Mouse (Mus musculus): ENCODE measurements around the gene Dennd4b. TPM values are rescaled to one million over a fixed set of nuclear protein-coding genes. Genes with fewer than 3 reads are reported as not detected.
"Not testable (repeated sequence)": the region's sequence is repeated elsewhere in the genome, so short reads cannot be mapped to it uniquely, and the experiment has no call there.

The Dennd4b gene
- polyA plus RNA-seq, 1 experiment: 52.9 TPM

DNA sequence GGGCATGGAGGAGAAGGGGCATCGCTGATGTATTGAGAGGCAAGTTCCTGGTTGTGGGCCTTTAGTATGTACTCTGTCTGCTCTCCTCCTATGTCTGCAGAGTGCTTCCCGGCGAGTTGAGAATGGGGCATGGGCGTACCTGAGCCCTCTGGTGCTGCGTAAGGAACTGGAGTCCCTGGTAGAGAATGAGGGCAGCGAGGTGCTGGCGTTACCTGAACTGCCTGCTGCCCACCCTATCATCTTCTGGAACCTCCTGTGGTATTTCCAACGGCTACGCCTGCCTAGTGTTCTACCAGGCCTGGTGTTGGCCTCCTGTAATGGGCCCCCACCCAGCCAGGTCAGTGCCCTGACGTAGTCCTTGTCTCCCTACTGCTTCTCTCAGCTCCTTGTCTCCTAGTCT is 13.2 kb downstream of the Dennd4b start:
- no peak overlapping the region for H3K4me3 ChIP-seq (ENCODE audit: insufficient read depth, low read length)
- H3K27ac ChIP-seq (ENCODE audit: insufficient read depth, low read depth, low read length): no peak overlapping the region
- TF ChIP-seq CTCF (IDR thresholded peaks at IDR 0.05; ENCODE audit: low read depth, low read length): no peak
- no peak for TF ChIP-seq POLR2A (IDR thresholded peaks at IDR 0.05; ENCODE audit: borderline replicate concordance, low read depth, low read length)
- H3K4me1 ChIP-seq (ENCODE audit: control insufficient read depth, insufficient read depth, low read length): no peaks in the 10 kb centered on the region

DNA sequence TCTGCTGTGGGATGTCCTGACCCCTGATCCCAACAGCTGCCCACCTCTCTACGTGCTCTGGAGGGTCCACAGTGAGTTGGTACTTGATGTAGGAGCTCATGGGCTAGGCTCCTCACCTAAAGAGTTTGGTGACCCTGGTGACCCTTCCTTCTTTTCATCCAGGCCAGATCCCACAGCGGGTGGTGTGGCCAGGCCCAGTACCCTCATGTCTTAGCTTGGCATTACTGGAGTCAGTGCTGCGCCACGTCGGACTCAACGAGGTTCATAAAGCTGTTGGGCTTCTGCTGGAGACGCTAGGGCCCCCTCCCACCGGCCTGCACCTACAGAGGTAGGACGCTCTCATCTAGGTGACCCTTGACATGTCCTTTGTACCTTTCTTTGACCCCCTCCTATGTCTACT is 14.2 kb downstream of the Dennd4b start:
- TF ChIP-seq POLR2A (IDR thresholded peaks at IDR 0.05; ENCODE audit: borderline replicate concordance, low read depth, low read length) (no peak), CTCF (IDR thresholded peaks at IDR 0.05; ENCODE audit: low read depth, low read length) (no peak)
- Histone ChIP-seq H3K4me3 (ENCODE audit: insufficient read depth, low read length) (no peak overlapping the region), H3K27ac (ENCODE audit: insufficient read depth, low read depth, low read length) (no peak overlapping the region), H3K4me1 (ENCODE audit: control insufficient read depth, insufficient read depth, low read length) (no peaks in the 10 kb centered on the region)

- TF ChIP-seq POLR2A (IDR thresholded peaks at IDR 0.05; ENCODE audit: borderline replicate concordance, low read depth, low read length) (no peak), CTCF (IDR thresholded peaks at IDR 0.05; ENCODE audit: low read depth, low read length) (no peak)
- Histone ChIP-seq H3K4me3 (ENCODE audit: insufficient read depth, low read length) (no peak overlapping the region), H3K27ac (ENCODE audit: insufficient read depth, low read depth, low read length) (no peak overlapping the region), H3K4me1 (ENCODE audit: control insufficient read depth, insufficient read depth, low read length) (no peaks in the 10 kb centered on the region)
These were observed 14.8 kb downstream of the Dennd4b start for GRCm38 (mm10) chr3:90279743-90280142.

DNA sequence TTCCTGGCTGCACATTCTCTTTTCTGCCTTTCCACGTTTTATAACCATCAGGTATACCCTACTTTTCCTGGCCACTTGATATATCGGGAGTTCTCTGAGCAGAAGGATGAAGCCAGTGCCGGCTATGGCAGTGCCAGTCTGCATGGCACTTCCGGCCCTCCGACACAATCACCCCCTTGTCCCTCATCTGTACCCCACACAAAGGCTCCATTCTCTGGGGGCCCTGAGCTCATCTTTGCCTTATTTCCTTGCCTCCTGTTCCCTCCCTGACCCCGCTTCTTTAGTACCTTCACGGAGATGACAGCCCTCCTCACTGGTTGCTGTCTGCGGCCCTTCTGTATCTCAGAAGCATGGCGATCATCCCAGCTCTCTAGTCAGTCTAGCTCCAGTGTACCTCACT is 15.7 kb downstream of the Dennd4b start:
- TF ChIP-seq CTCF (IDR thresholded peaks at IDR 0.05; ENCODE audit: low read depth, low read length) (no peak), POLR2A (IDR thresholded peaks at IDR 0.05; ENCODE audit: borderline replicate concordance, low read depth, low read length) (no peak)
- no peak overlapping the region for H3K4me3 ChIP-seq (ENCODE audit: insufficient read depth, low read length)
- H3K27ac ChIP-seq (ENCODE audit: insufficient read depth, low read depth, low read length): no peak overlapping the region
- no peaks in the 10 kb centered on the region for H3K4me1 ChIP-seq (ENCODE audit: control insufficient read depth, insufficient read depth, low read length)

- H3K27ac ChIP-seq (ENCODE audit: insufficient read depth, low read depth, low read length): no peak overlapping the region
- H3K4me3 ChIP-seq (ENCODE audit: insufficient read depth, low read length): no peak overlapping the region
- TF ChIP-seq CTCF (IDR thresholded peaks at IDR 0.05; ENCODE audit: low read depth, low read length) (peak; percentile 13; the same call in 1 of the 2 replicates), POLR2A (IDR thresholded peaks at IDR 0.05; ENCODE audit: borderline replicate concordance, low read depth, low read length) (no peak)
- H3K4me1 ChIP-seq (ENCODE audit: control insufficient read depth, insufficient read depth, low read length): no peaks in the 10 kb centered on the region
These were observed 19.2 kb downstream of the Dennd4b start for GRCm38 (mm10) chr3:90284150-90284549.

- not testable (repeated sequence) for H3K4me3 ChIP-seq (ENCODE audit: insufficient read depth, low read length); H3K4me1 ChIP-seq (ENCODE audit: control insufficient read depth, insufficient read depth, low read length); H3K27ac ChIP-seq (ENCODE audit: insufficient read depth, low read depth, low read length)
These were observed 24.4 kb downstream of the Dennd4b start for GRCm38 (mm10) chr3:90289403-90289802.

GRCm38 (mm10) chr3:90290602-90291001 is 25.6 kb downstream of the Dennd4b start:
- Histone ChIP-seq H3K4me1 (ENCODE audit: control insufficient read depth, insufficient read depth, low read length) (peaks cover 10% of the 10 kb centered on the region), H3K4me3 (ENCODE audit: insufficient read depth, low read length) (no peak overlapping the region), H3K27ac (ENCODE audit: insufficient read depth, low read depth, low read length) (no peak overlapping the region)
- TF ChIP-seq CTCF (IDR thresholded peaks at IDR 0.05; ENCODE audit: low read depth, low read length): no peak
- TF ChIP-seq POLR2A (IDR thresholded peaks at IDR 0.05; ENCODE audit: borderline replicate concordance, low read depth, low read length): no peak

DNA sequence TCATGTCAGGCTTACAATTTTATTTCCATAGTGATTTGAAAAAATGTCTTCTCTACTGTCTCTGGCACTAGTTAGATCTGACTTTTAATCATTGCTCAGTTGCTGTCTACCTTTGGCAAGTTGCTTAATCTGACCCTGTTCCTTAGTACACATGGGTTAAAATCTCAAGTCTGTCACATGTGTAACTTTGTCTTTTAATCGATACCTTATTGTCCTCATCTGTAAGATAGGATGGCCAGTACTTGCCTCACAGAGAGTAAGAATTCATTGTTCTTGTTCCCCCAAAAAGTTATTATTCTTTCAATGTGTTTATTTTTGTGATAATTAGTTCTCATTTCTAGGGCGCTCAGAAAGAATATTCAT is 27.0 kb downstream of the Dennd4b start:
- Histone ChIP-seq H3K27ac (ENCODE audit: insufficient read depth, low read depth, low read length) (peak overlapping the region; percentile 21; the same call in 1 of the 2 replicates), H3K4me1 (ENCODE audit: control insufficient read depth, insufficient read depth, low read length) (peaks cover 16% of the 10 kb centered on the region), H3K4me3 (ENCODE audit: insufficient read depth, low read length) (peak overlapping the region; percentile 71; the same call in 1 of the 2 replicates)
- TF ChIP-seq CTCF (IDR thresholded peaks at IDR 0.05; ENCODE audit: low read depth, low read length) (no peak), POLR2A (IDR thresholded peaks at IDR 0.05; ENCODE audit: borderline replicate concordance, low read depth, low read length) (no peak)

DNA sequence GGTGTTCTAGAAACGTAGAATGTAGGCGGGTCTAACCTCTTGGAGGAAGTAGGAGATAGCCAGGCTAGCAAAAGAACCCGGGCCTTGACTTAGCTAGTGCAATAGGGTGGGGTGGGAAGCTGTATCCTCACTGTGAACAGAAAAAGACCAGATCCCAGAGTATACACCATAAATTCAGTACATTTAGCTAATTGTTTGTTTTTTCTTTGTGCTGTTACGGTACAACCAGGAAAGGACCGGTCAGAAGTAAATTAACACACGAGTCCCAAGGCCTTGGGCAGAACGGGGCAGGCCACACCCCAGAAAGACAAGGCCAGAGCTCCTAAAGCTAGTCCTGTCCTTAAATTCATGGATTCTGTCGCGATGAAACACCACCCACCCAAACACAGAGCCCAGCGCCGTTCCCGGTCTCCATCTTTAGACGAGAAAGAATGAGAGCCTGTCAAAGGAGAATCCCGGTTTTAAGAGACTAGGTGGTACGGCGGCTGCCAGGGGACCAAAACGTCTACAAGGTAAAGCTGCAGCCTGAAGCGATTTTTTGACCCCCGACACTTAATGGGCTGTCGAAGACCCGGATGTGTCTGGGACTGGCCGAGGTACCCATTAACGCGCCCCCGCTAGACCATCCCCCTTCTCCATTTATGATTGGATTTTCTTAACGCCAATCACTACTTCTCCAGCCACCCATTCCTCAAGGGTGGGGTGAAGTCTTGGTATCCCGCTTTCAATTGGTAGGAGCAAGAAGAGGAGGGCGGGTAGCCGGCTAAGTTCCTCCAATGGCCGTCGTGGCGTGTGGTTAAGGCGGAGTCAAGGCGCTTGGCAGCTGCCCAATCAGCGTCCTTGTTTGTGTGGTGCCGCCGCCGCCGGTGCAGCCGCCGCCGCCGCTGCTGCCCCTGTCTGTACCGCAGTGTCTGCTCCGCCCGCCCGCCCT is 27.6 kb downstream of the Dennd4b start, which contains the start of gene Gatad2b:
TSS of gene Gatad2b (plus strand) at position 834 of the 931 bp plus-strand sequence.
- Histone ChIP-seq H3K4me1 (ENCODE audit: control insufficient read depth, insufficient read depth, low read length) (peaks cover 22% of the 10 kb centered on the region), H3K4me3 (ENCODE audit: insufficient read depth, low read length) (peak within 1 kb of the TSS; percentile 80), H3K27ac (ENCODE audit: insufficient read depth, low read depth, low read length) (peak within 1 kb of the TSS; percentile 91)
- TF ChIP-seq POLR2A (IDR thresholded peaks at IDR 0.05; ENCODE audit: borderline replicate concordance, low read depth, low read length) (no peak; the same call in 1 of the 2 replicates), CTCF (IDR thresholded peaks at IDR 0.05; ENCODE audit: low read depth, low read length) (no peak)

GRCm38 (mm10) chr3:90293352-90294063 is 28.5 kb downstream of the Dennd4b start:
- TF ChIP-seq CTCF (IDR thresholded peaks at IDR 0.05; ENCODE audit: low read depth, low read length) (no peak), POLR2A (IDR thresholded peaks at IDR 0.05; ENCODE audit: borderline replicate concordance, low read depth, low read length) (no peak)
- Histone ChIP-seq H3K4me3 (ENCODE audit: insufficient read depth, low read length) (peak overlapping the region; percentile 80), H3K27ac (ENCODE audit: insufficient read depth, low read depth, low read length) (peak overlapping the region; percentile 76), H3K4me1 (ENCODE audit: control insufficient read depth, insufficient read depth, low read length) (peaks cover 26% of the 10 kb centered on the region)

All from bone marrow macrophage, adult 2 months (primary cell).